Comparison of ENCODE assay signal across 18 mouse cellular contexts in the genomic region with DNA sequence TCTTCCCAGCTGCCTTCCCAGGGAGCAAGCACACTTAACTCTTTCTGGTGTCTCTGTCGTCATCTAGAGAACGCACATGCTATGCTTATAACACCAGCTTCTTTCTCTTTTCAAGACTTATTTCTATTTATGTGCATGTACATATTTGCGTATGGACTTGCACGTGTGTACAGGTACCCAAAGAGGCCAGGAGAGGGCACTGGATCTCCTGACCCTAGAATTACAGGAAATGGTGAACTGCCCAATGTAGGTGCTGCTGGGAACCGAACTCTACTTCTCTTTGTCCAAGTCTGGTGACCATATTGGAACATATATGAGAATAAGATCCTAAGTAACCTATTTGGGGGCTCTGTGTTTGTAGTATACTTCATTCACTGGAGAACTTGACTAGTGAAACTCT. TPM values are rescaled to one million over a fixed set of nuclear protein-coding genes. Genes with fewer than 3 reads are reported as not detected.
A peak's percentile ranks its signal among the peaks of the same experiment; 100 is the strongest.
DNase-seq lines count a peak whose midpoint lies in the region; ATAC-seq and TF ChIP-seq lines count a peak whose summit lies in the region.
"Had no signal": no experiment of that assay in that cellular context is flagged by ENCODE, and none has a peak within 500 bp of the region (broad histone marks: within the 10 kb centered on the region; RNA-seq: fewer than 3 reads in every experiment).

No protein-coding gene starts in this region.

- H3K4me1 ChIP-seq in intestine, embryonic 14.5 days (replicated peaks; ENCODE audit: control insufficient read depth, insufficient read depth, low read length), result peaks cover 3% of the 10 kb centered on the region; the same call in 1 of the 2 replicates
- peaks cover 9% of the 10 kb centered on the region for H3K4me1 ChIP-seq in intestine, embryonic 15.5 days (replicated peaks)
- H3K4me1 ChIP-seq in E14TG2a.4 (replicated peaks; ENCODE audit: low read depth, low read length), result peaks cover 20% of the 10 kb centered on the region
- H3K4me1 ChIP-seq in forebrain, postnatal 0 days (ENCODE audit: insufficient read depth), result 0 out of 2 replicates have a peak, but pooled peaks cover 7% of the 10 kb centered on the region

- peak; percentile 21; the same call in 1 of the 2 replicates for TF ChIP-seq CTCF in E14TG2a.4 (conservative IDR thresholded peaks at IDR 0.05; ENCODE audit: low read length)
- 0 out of 2 replicates have a peak, but pooled peaks have one; percentile 4 for TF ChIP-seq CTCF in forebrain, postnatal 0 days (IDR thresholded peaks at IDR 0.05; ENCODE audit: low read depth)

- H3K27ac ChIP-seq in intestine, embryonic 14.5 days (ENCODE audit: low read depth), result no peak overlapping the region
- H3K27ac ChIP-seq in intestine, embryonic 15.5 days, result no peak overlapping the region
- 0 out of 2 replicates have a peak overlapping the region, but pooled peaks have one; percentile 40 for H3K27ac ChIP-seq in forebrain, postnatal 0 days (ENCODE audit: low read depth, low read length)
- H3K27ac ChIP-seq: embryonic facial prominence, embryonic 12.5 days; heart, embryonic 15.5 days; hindbrain, embryonic 12.5 days had no signal

- no peak overlapping the region for H3K4me3 ChIP-seq in intestine, embryonic 14.5 days (ENCODE audit: low read depth, low read length)
- no peak overlapping the region for H3K4me3 ChIP-seq in intestine, embryonic 15.5 days (replicated peaks)
- no peak overlapping the region for H3K4me3 ChIP-seq in E14TG2a.4 (replicated peaks; ENCODE audit: low read length)
- H3K4me3 ChIP-seq in forebrain, postnatal 0 days (ENCODE audit: low read depth, low read length), result no peak overlapping the region
- H3K4me3 ChIP-seq: embryonic facial prominence, embryonic 12.5 days; heart, embryonic 15.5 days; hindbrain, embryonic 12.5 days had no signal

- H3K36me3 ChIP-seq in intestine, embryonic 14.5 days (ENCODE audit: control insufficient read depth, insufficient read depth, low read length), result no peaks in the 10 kb centered on the region
- H3K36me3 ChIP-seq in intestine, embryonic 15.5 days, result no peaks in the 10 kb centered on the region
- no peaks in the 10 kb centered on the region for H3K36me3 ChIP-seq in E14TG2a.4 (ENCODE audit: insufficient read depth, low read length)
- no peaks in the 10 kb centered on the region for H3K36me3 ChIP-seq in forebrain, postnatal 0 days (ENCODE audit: insufficient read depth)
- H3K36me3 ChIP-seq: embryonic facial prominence, embryonic 12.5 days; heart, embryonic 15.5 days; hindbrain, embryonic 12.5 days had no signal

- H3K9me3 ChIP-seq in intestine, embryonic 14.5 days (ENCODE audit: control insufficient read depth, low read length), result no peaks in the 10 kb centered on the region
- H3K9me3 ChIP-seq in intestine, embryonic 15.5 days, result no peaks in the 10 kb centered on the region
- no peaks in the 10 kb centered on the region for H3K9me3 ChIP-seq in E14TG2a.4 (ENCODE audit: low read length)
- H3K9me3 ChIP-seq in forebrain, postnatal 0 days (ENCODE audit: low read length), result no peaks in the 10 kb centered on the region
- H3K9me3 ChIP-seq: embryonic facial prominence, embryonic 12.5 days; G1E; heart, embryonic 15.5 days; hindbrain, embryonic 12.5 days had no signal

- DNase-seq in CD4-positive, CD25-positive, alpha-beta regulatory T cell, adult 2 months (ENCODE audit: low read depth, low spot score), result peak; percentile 18
- peak; percentile 36 for DNase-seq in intestine, embryonic 14.5 days (ENCODE audit: low spot score)
- no peak for DNase-seq in forebrain, postnatal 0 days
- DNase-seq in lung, postnatal 4 days, result no peak
- no peak for DNase-seq in urinary bladder, postnatal 25 days (ENCODE audit: low spot score)
- DNase-seq: cerebellum, adult 11 months; cerebellum, postnatal 36 days; lung, adult 18-20 months; lung, postnatal 36 days; thymus, adult 18-20 months had no signal

- 81% methylated on average over 5 of the region's 5 CpGs for WGBS in intestine, embryonic 14.5 days
- 79% methylated on average over 5 of the region's 5 CpGs for WGBS in intestine, embryonic 15.5 days
- 67% methylated on average over 5 of the region's 5 CpGs for WGBS in forebrain, postnatal 0 days

- H3K27me3 ChIP-seq in intestine, embryonic 14.5 days (replicated peaks; ENCODE audit: control insufficient read depth, insufficient read depth, low read length), result no peaks in the 10 kb centered on the region
- H3K27me3 ChIP-seq in intestine, embryonic 15.5 days (replicated peaks), result no peaks in the 10 kb centered on the region
- H3K27me3 ChIP-seq in E14TG2a.4 (ENCODE audit: insufficient read depth, low read length), result no peaks in the 10 kb centered on the region
- H3K27me3 ChIP-seq in forebrain, postnatal 0 days (ENCODE audit: insufficient read depth, low read length), result no peaks in the 10 kb centered on the region
- H3K27me3 ChIP-seq: embryonic facial prominence, embryonic 12.5 days; heart, embryonic 15.5 days; hindbrain, embryonic 12.5 days had no signal

- H3K9ac ChIP-seq in intestine, embryonic 14.5 days (ENCODE audit: low read length), result no peak overlapping the region
- H3K9ac ChIP-seq in intestine, embryonic 15.5 days, result no peak overlapping the region
- no peak overlapping the region for H3K9ac ChIP-seq in forebrain, postnatal 0 days
- H3K9ac ChIP-seq: embryonic facial prominence, embryonic 12.5 days; heart, embryonic 15.5 days; hindbrain, embryonic 12.5 days had no signal

- no peak overlapping the region for H3K4me2 ChIP-seq in intestine, embryonic 14.5 days (ENCODE audit: low read length)
- H3K4me2 ChIP-seq in intestine, embryonic 15.5 days (replicated peaks), result no peak overlapping the region
- H3K4me2 ChIP-seq in forebrain, postnatal 0 days (ENCODE audit: low read depth), result no peak overlapping the region
- H3K4me2 ChIP-seq: embryonic facial prominence, embryonic 12.5 days; heart, embryonic 15.5 days; hindbrain, embryonic 12.5 days; midbrain, embryonic 11.5 days had no signal

- ATAC-seq in CD4-positive, CD25-positive, alpha-beta regulatory T cell, adult 4 months, result no peak
- ATAC-seq in intestine, embryonic 14.5 days (replicated peaks; ENCODE audit: low FRiP score, low TSS enrichment, low read depth), result no peak
- ATAC-seq in intestine, embryonic 15.5 days, result no peak
- no peak for ATAC-seq in forebrain, postnatal 0 days

RNA-seq across cellular contexts. Expression of a gene that starts 1.5 kb away (rescaled TPM):
- 10 to 100 TPM; 30.7 to 49.8 TPM for polyA plus RNA-seq in CD4-positive, CD25-positive, alpha-beta regulatory T cell, adult 4 months (2017; shearing (Covaris generic))
- polyA plus RNA-seq in intestine, embryonic 14.5 days (2014; fragmentation: Nextera tagmentation; extraction: Ambion mirVana), result 53.1 and 54.0 TPM in 2 replicates
- polyA plus RNA-seq in intestine, embryonic 15.5 days (2015; fragmentation: Nextera tagmentation; extraction: Ambion mirVana), result 71.6 and 75.9 TPM in 2 replicates
- 38.5 and 42.1 TPM in 2 replicates for total RNA-seq in forebrain, postnatal 0 days (2014; rRNA removed)
- 32.9 and 45.8 TPM in 2 replicates for polyA plus RNA-seq in forebrain, postnatal 0 days (2015; fragmentation: Nextera tagmentation; extraction: Ambion mirVana)

Comparison
In these comparisons a context has a peak if more than half of its experiments do, and no peak if none do; other contexts are left out.
1. DNase-seq: peak in CD4-positive, CD25-positive, alpha-beta regulatory T cell, adult 2 months (single experiment) and intestine, embryonic 14.5 days (single experiment); none in forebrain, postnatal 0 days (single experiment), lung, postnatal 4 days (0 of 2) and urinary bladder, postnatal 25 days (single experiment).